Mouse (Mus musculus): ENCODE data around the gene Fam117a. TPM values are rescaled to one million over a fixed set of nuclear protein-coding genes. Genes with fewer than 3 reads are reported as not detected.

Gene Fam117a
- total RNA-seq, 2 experiments from 2014 or later: 3.0 to 3.6 TPM

DNA sequence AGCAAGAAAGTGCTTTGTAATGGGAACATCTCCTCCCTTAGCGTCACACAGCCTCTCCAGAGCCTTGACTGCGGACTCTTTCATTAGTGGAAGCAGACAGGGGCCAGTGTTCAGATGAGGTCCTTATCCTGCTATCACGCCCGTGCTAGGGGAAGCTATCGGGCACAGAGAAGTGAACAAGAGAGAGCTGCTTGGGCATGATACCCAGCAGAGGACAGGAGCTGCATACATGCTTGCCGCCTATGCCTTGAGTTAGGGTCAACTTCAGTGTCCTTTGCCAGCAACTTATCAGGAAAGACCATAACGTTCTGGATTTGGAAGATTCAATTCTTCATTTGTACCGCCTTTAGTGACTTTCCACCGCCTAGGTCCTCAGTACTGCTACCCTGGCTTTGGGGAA is 3.0 kb upstream of the Fam117a start:
- TF ChIP-seq CTCF (IDR thresholded peaks at IDR 0.05): no peak
- intact Hi-C loops (cut with DNase I): no loop called here
- Histone ChIP-seq H3K27ac (no peak overlapping the region), H3K4me3 (no peak overlapping the region)
- DNase-seq (ENCODE audit: extremely low spot score in 1 of 2, low spot score in 2 of 2): no peak

DNA sequence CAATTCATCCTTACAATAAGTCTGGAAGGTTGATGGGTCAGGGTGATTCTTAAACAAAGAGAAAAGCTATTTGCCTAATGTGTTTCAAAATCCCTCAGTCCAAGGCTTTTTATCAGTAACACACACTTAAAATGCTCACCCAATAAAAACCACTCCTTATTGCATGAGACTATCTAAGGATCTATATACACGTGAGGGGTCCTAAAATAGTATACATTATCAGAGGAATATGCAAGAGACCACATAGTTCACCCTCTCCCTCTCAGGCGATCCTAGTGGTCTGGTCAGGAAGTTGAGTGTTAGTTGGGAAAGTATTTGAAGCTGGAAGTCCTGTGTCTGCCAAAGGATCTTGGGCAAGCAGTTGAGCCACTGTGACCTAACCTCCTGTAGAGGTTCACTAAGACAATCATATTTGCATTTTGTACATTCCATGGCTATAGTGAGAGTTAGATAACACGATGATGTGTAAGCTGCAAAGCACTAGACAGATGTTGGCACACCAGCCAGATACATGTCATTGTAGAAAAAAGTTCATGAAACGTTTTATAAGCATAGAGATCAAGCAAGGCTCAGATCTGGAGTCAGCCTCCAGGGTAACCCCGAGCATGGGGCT is 2.3 kb upstream of the Fam117a start:
- no peak for TF ChIP-seq CTCF (IDR thresholded peaks at IDR 0.05)
- intact Hi-C loops (cut with DNase I): no loop called here

GRCm38 (mm10) chr11:95337129-95337813 is 453 bp downstream of the Fam117a start:
- H3K4me3 ChIP-seq: peak overlapping the region; percentile 77
- TF ChIP-seq CTCF (IDR thresholded peaks at IDR 0.05): no peak
- no peak overlapping the region for H3K27ac ChIP-seq
- peak; percentile 18 to 36 for DNase-seq (ENCODE audit: extremely low spot score in 1 of 2, low spot score in 2 of 2)
- intact Hi-C loops (cut with DNase I): no loop called here

More for the DNA sequence above, 2.3 kb upstream of the Fam117a start:
- Histone ChIP-seq H3K4me3 (no peak overlapping the region), H3K27ac (no peak overlapping the region)
- DNase-seq (ENCODE audit: extremely low spot score in 1 of 2, low spot score in 2 of 2): no peak

- intact Hi-C loops (cut with DNase I): no loop called here
These were observed 1.1 kb downstream of the Fam117a start for GRCm38 (mm10) chr11:95337846-95338342.

DNA sequence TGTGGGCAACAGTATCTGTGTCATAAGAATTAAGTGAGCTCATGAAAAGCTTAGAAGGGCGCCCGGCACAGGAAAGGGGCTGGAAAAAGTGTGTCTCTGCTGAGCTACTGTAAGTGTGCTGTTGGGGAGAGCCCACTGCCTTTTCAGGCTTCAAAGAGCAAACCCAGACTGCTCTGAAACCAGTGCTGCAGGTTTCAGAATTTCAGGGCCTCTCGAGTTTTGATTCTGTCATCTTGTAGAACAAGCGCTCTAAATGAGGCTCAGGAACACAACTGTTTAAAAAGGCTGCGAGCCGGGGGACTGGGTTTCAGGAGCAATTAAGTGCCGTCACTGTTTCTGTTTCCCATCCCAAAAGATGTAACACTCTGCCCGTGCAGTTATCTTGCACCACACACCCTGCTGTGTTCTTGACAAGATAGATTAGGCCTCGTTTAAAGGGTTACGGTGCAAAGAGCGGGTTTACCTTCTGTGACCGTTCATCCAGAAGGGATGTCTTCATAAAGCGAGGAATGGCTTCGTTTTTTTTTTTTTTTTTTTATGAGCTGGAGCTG is 2.7 kb downstream of the Fam117a start:
- intact Hi-C loops (cut with DNase I): no loop called here
- no peak overlapping the region for H3K27ac ChIP-seq

More at GRCm38 (mm10) chr11:95337846-95338342, 1.1 kb downstream of the Fam117a start:
- H3K27ac ChIP-seq: no peak overlapping the region
- DNase-seq (ENCODE audit: extremely low spot score in 1 of 2, low spot score in 2 of 2): no peak
- no peak for TF ChIP-seq CTCF (IDR thresholded peaks at IDR 0.05)
- peak overlapping the region; percentile 77 for H3K4me3 ChIP-seq

GRCm38 (mm10) chr11:95340259-95340658 is 3.4 kb downstream of the Fam117a start:
- intact Hi-C loops (cut with DNase I): no loop called here
- no peak overlapping the region for H3K27ac ChIP-seq
- TF ChIP-seq CTCF (IDR thresholded peaks at IDR 0.05): no peak
- H3K4me3 ChIP-seq: no peak overlapping the region
- no peak for DNase-seq (ENCODE audit: extremely low spot score in 1 of 2, low spot score in 2 of 2)

More for the DNA sequence above, 2.7 kb downstream of the Fam117a start:
- DNase-seq (ENCODE audit: extremely low spot score in 1 of 2, low spot score in 2 of 2): no peak
- H3K4me3 ChIP-seq: no peak overlapping the region
- no peak for TF ChIP-seq CTCF (IDR thresholded peaks at IDR 0.05)

DNA sequence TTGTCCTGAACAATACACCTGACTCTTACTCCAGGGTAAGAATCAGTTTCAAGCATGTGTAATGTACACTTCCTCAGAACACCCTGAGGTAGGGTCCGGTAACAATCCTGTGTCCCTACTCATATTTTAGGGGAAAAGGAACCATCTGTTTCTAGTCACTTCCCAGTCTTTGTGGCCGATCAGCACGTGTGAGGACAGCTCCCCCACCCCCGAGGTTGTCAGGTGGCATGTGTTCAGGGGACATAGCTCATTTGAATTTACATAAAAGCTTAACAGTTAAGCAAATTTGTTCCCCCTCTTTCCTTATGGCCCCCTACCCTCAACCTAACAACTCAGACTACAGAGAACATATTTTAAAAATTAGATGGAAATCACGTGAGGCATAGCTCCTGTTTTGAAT is 3.8 kb downstream of the Fam117a start:
- Histone ChIP-seq H3K4me3 (no peak overlapping the region), H3K27ac (no peak overlapping the region)
- DNase-seq (ENCODE audit: extremely low spot score in 1 of 2, low spot score in 2 of 2): no peak
- no peak for TF ChIP-seq CTCF (IDR thresholded peaks at IDR 0.05)
- intact Hi-C loops (cut with DNase I): no loop called here

GRCm38 (mm10) chr11:95343180-95343579 is 6.4 kb downstream of the Fam117a start:
- peak in 1 of 2 experiments; percentile 28 for DNase-seq (ENCODE audit: extremely low spot score in 1 of 2, low spot score in 2 of 2)
- TF ChIP-seq CTCF (IDR thresholded peaks at IDR 0.05): no peak
- intact Hi-C loops (cut with DNase I): no loop called here
- no peak overlapping the region for H3K4me3 ChIP-seq
- H3K27ac ChIP-seq: no peak overlapping the region

DNA sequence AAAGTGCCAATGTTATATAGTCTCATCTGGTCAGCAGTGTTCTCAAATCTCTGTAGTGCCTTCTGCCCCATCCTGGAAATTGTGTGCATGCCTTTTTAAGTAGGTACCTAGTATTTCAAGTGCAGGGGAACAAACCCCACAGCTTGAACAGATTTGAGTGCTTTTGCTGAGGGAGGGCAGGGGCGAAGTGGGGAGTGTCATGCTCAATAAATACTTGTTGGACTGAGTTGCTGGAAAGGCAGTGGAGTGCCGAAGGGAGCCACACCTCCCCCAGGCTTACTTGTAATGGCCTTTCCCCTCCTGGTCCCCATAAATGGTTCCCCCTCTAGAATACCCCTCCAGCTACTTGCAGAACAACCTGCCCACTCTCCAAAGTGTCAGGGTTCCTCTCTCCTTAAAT is 7.4 kb downstream of the Fam117a start:
- Histone ChIP-seq H3K4me3 (no peak overlapping the region), H3K27ac (no peak overlapping the region)
- intact Hi-C loops (cut with DNase I): no loop called here
- TF ChIP-seq CTCF (IDR thresholded peaks at IDR 0.05): no peak
- no peak for DNase-seq (ENCODE audit: extremely low spot score in 1 of 2, low spot score in 2 of 2)

- no peak overlapping the region for H3K27ac ChIP-seq
- no peak for DNase-seq (ENCODE audit: extremely low spot score in 1 of 2, low spot score in 2 of 2)
- no peak for TF ChIP-seq CTCF (IDR thresholded peaks at IDR 0.05)
These were observed 13.5 kb downstream of the Fam117a start for GRCm38 (mm10) chr11:95350289-95350688.

GRCm38 (mm10) chr11:95350960-95351359 is 14.1 kb downstream of the Fam117a start:
- H3K27ac ChIP-seq: no peak overlapping the region
- DNase-seq (ENCODE audit: extremely low spot score in 1 of 2, low spot score in 2 of 2): no peak
- TF ChIP-seq CTCF (IDR thresholded peaks at IDR 0.05): no peak
- intact Hi-C loops (cut with DNase I): no loop called here
- no peak overlapping the region for H3K4me3 ChIP-seq

More at GRCm38 (mm10) chr11:95350289-95350688, 13.5 kb downstream of the Fam117a start:
- no peak overlapping the region for H3K4me3 ChIP-seq
- intact Hi-C loops (cut with DNase I): no loop called here

- intact Hi-C loops (cut with DNase I): no loop called here
- no peak overlapping the region for H3K4me3 ChIP-seq
- DNase-seq (ENCODE audit: extremely low spot score in 1 of 2, low spot score in 2 of 2): no peak
- no peak for TF ChIP-seq CTCF (IDR thresholded peaks at IDR 0.05)
- H3K27ac ChIP-seq: no peak overlapping the region
These were observed 15.9 kb downstream of the Fam117a start for GRCm38 (mm10) chr11:95352686-95353085.
